ENCODE assay signal across 7 mouse cellular contexts in genomic region chr6:17464281-17465025, GRCm38 (mm10). TPM values are rescaled to one million over a fixed set of nuclear protein-coding genes. Genes with fewer than 3 reads are reported as not detected.
A peak's percentile ranks its signal among the peaks of the same experiment; 100 is the strongest.
DNase-seq lines count a peak whose midpoint lies in the region; ATAC-seq lines count a peak whose summit lies in the region.

No protein-coding gene starts in this region.

- no peak overlapping the region for H3K27ac ChIP-seq in forebrain, embryonic 15.5 days (replicated peaks)
- H3K27ac ChIP-seq in midbrain, embryonic 14.5 days (replicated peaks; ENCODE audit: low read depth, low read length), result no peak overlapping the region

- H3K4me1 ChIP-seq in forebrain, embryonic 15.5 days, result peaks cover 17% of the 10 kb centered on the region
- 0 out of 2 replicates have a peak, but pooled peaks cover 5% of the 10 kb centered on the region for H3K4me1 ChIP-seq in midbrain, embryonic 14.5 days (ENCODE audit: control insufficient read depth, insufficient read depth, low read length)

- H3K9ac ChIP-seq in forebrain, embryonic 15.5 days (replicated peaks), result peak overlapping the region; percentile 48
- peak overlapping the region; percentile 50; the same call in 1 of the 2 replicates for H3K9ac ChIP-seq in midbrain, embryonic 14.5 days (replicated peaks; ENCODE audit: low read length)

- DNase-seq in urinary bladder, postnatal 14 days (ENCODE audit: low spot score), result peak; percentile 53
- DNase-seq in urinary bladder, postnatal 10 days (ENCODE audit: low spot score), result no peak
- peak; percentile 45 for DNase-seq in kidney, postnatal 10 days
- DNase-seq in midbrain, embryonic 14.5 days, result peak; percentile 36
- DNase-seq in frontal cortex, postnatal 10 days (ENCODE audit: low spot score in 2 of 2), result no peak
- no peak for DNase-seq in layer of hippocampus, adult 9-10 months (ENCODE audit: low spot score)

- WGBS in forebrain, embryonic 15.5 days, result 4% methylated on average over 15 of the region's 15 CpGs
- 9% methylated on average over 15 of the region's 15 CpGs for WGBS in midbrain, embryonic 14.5 days

- 0 out of 2 replicates have a peak, but pooled peaks cover 7% of the 10 kb centered on the region for H3K27me3 ChIP-seq in forebrain, embryonic 15.5 days
- H3K27me3 ChIP-seq in midbrain, embryonic 14.5 days (ENCODE audit: control insufficient read depth, insufficient read depth, low read length), result peaks cover 36% of the 10 kb centered on the region

- ATAC-seq in forebrain, embryonic 15.5 days (replicated peaks), result peak; percentile 57
- ATAC-seq in midbrain, embryonic 14.5 days (ENCODE audit: low FRiP score, low TSS enrichment), result no peak; the same call in none of the 2 replicates

- no peaks in the 10 kb centered on the region for H3K36me3 ChIP-seq in forebrain, embryonic 15.5 days
- no peaks in the 10 kb centered on the region for H3K36me3 ChIP-seq in midbrain, embryonic 14.5 days (ENCODE audit: control insufficient read depth, insufficient read depth, low read length)

- peak overlapping the region; percentile 99 for H3K4me2 ChIP-seq in forebrain, embryonic 15.5 days (replicated peaks)
- peak overlapping the region; percentile 99 for H3K4me2 ChIP-seq in midbrain, embryonic 14.5 days (ENCODE audit: low read length)

- peak overlapping the region; percentile 62 for H3K4me3 ChIP-seq in forebrain, embryonic 15.5 days
- H3K4me3 ChIP-seq in midbrain, embryonic 14.5 days (replicated peaks; ENCODE audit: low read depth, low read length), result peak overlapping the region; percentile 69

- H3K9me3 ChIP-seq in forebrain, embryonic 15.5 days, result no peaks in the 10 kb centered on the region
- no peaks in the 10 kb centered on the region for H3K9me3 ChIP-seq in midbrain, embryonic 14.5 days (ENCODE audit: control insufficient read depth, low read length)

RNA-seq across cellular contexts. Expression of gene Met, which starts 0.9 kb away (rescaled TPM):
- polyA plus RNA-seq in forebrain, embryonic 15.5 days (2015; fragmentation: Nextera tagmentation; extraction: Ambion mirVana), result 1.5 and 1.9 TPM in 2 replicates
- polyA plus RNA-seq in midbrain, embryonic 14.5 days (2014; fragmentation: Nextera tagmentation; extraction: Ambion mirVana), result 1.1 and 1.5 TPM in 2 replicates

Comparison
In these comparisons a context has a peak if more than half of its experiments do, and no peak if none do; other contexts are left out.
1. DNase-seq: peak in urinary bladder, postnatal 14 days (single experiment), kidney, postnatal 10 days (single experiment) and midbrain, embryonic 14.5 days (single experiment); none in urinary bladder, postnatal 10 days (single experiment), frontal cortex, postnatal 10 days (0 of 2) and layer of hippocampus, adult 9-10 months (single experiment).